Mouse (Mus musculus): ENCODE results near the gene Emg1. TPM values are rescaled to one million over a fixed set of nuclear protein-coding genes. Genes with fewer than 3 reads are reported as not detected.
A peak's percentile ranks its signal among the peaks of the same experiment; 100 is the strongest.

Gene Emg1
- polyA plus RNA-seq, 1 experiment from 2014 or later = 191 TPM

DNA sequence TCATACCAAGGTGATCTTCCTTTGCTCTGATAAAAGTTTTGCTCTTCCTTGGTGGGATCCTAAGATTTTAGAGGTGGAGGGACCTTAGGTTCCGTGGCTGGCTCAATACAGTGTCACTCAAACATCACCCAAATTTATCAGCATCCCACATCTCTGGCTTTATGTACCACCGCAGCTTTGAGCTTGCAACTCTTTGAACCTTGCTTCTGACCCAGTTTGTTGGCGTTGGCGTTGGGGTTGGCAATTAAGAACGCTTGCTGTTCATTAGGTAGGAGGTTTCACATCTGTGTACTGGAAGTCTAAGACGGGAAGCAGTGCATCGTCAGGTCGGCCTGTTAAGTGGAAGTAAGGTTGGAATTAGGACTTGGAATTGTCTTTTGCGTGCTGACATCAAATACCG, 47.0 kb downstream of the Emg1 start:
- no peak overlapping the region for H3K27ac ChIP-seq
- no peaks in the 10 kb centered on the region for H3K9me3 ChIP-seq
- no peak overlapping the region for H3K4me3 ChIP-seq (replicated peaks)
- 93% methylated on average over 10 of the region's 10 CpGs for WGBS
- no peak overlapping the region for H3K4me2 ChIP-seq
- ATAC-seq (ENCODE audit: insufficient read depth, low FRiP score, low read depth) = no peak
- no peak overlapping the region for H3K9ac ChIP-seq
- H3K4me1 ChIP-seq = peaks cover 8% of the 10 kb centered on the region; the same call in 1 of the 2 replicates
- no peaks in the 10 kb centered on the region; the same call in 1 of the 2 replicates for H3K36me3 ChIP-seq
- no peaks in the 10 kb centered on the region for H3K27me3 ChIP-seq (replicated peaks)

DNA sequence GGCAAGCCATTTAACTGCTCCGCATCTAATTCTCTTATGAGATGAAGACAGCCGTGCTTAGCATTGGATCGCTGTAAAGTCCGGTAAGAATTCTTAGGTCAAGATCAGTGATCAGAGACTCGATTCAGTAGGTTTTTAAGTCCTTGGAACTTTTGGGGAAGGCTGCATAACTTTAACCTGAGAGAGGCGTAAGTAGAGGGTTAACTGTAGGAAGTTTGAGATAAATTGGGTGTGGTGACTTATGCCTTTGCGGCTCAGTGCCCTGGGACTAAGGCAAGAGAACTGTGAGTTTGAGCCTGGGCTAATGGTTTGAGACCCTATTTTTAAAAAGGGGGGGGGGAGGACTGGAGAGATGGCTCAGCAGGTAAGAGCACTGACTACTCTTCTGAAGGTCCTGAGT, 47.7 kb downstream of the Emg1 start:
- Histone ChIP-seq H3K4me1 (peaks cover 8% of the 10 kb centered on the region; the same call in 1 of the 2 replicates), H3K9me3 (no peaks in the 10 kb centered on the region), H3K27me3 (replicated peaks) (no peaks in the 10 kb centered on the region), H3K27ac (no peak overlapping the region), H3K36me3 (no peaks in the 10 kb centered on the region; the same call in 1 of the 2 replicates), H3K4me2 (peak overlapping the region; percentile 73), H3K4me3 (replicated peaks) (peak overlapping the region; percentile 76; the same call in 1 of the 2 replicates), H3K9ac (no peak overlapping the region)
- 73% methylated on average over 7 of the region's 7 CpGs for WGBS
- ATAC-seq (ENCODE audit: insufficient read depth, low FRiP score, low read depth) = no peak

DNA sequence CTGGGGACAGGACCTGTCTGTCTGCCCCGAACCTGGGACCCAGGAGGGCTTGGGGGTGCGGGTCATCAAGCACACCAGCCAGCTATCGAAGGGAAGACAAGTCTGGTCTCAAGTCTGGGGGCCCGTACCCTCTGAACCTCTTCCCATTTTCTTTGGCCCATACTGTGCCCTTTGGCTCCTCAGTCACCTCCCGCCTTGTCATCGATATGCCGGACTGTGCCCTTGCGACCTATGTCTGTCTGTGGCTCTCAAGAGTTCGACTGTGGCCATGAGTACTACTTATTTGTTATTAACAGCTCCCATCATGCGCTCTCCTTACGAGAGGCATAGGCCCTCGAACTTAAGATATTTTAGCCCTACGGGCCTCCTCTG, 48.6 kb downstream of the Emg1 start:
- Histone ChIP-seq H3K36me3 (no peaks in the 10 kb centered on the region; the same call in 1 of the 2 replicates), H3K4me1 (peaks cover 8% of the 10 kb centered on the region; the same call in 1 of the 2 replicates), H3K27me3 (replicated peaks) (no peaks in the 10 kb centered on the region), H3K9ac (peak overlapping the region; percentile 38; the same call in 1 of the 2 replicates), H3K4me3 (replicated peaks) (peak overlapping the region; percentile 76), H3K4me2 (peak overlapping the region; percentile 73), H3K9me3 (no peaks in the 10 kb centered on the region), H3K27ac (peak overlapping the region; percentile 76)
- 12% methylated on average over 13 of the region's 13 CpGs for WGBS
- ATAC-seq (ENCODE audit: insufficient read depth, low FRiP score, low read depth) = no peak

DNA sequence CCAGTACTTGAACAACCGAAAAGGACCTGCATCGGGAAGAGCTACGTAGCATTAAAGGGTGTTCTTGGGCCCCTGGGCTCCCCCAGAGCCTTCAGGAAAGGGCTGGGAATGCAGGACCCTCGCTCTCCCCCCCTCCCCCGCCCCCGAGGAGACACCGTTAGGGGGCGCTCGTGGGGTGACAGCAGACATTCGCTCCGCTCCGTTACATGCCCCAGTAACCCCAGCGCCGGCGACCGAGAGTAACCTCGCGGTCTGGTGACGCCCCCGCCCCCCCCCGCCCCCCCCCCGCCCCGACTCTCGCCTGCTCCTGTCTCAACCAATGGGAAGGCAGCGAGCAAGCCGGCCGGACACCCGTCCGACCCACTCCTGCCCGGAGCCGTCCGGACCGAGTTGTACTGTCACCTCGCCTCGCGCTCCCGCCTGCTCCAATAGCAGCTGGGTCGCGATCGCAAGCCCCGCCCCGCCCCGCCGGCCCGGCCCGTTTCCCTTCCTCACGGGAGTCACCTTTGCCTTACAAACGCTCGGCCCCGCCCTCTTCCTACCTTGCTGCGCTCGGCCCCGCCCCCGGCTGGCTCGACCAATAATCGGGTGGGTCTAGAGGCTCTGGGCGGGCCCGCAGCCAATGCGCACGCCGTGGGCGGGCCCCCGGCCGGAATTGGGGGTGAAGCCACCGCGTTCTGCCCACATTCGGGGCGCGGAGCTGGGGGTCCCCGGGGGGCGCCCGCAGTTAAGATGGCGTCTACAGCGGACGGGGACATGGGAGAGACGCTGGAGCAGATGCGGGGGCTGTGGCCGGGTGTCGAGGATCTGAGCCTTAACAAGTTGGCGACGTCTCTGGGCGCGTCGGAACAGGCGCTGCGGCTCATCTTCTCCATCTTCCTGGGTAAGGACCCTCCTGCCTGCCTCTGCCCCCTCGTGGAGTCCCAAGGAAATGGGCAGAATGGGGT, 49.2 kb downstream of the Emg1 start, which contains the start of gene Lpcat3:
TSS of gene Lpcat3 (plus strand) at position 551 of the 947 bp plus-strand sequence.
- Histone ChIP-seq H3K36me3 (no peaks in the 10 kb centered on the region; the same call in 1 of the 2 replicates), H3K4me3 (replicated peaks) (peak within 1 kb of the TSS; percentile 76), H3K4me2 (peak within 1 kb of the TSS; percentile 73), H3K27ac (peak within 1 kb of the TSS; percentile 76), H3K9ac (peak within 1 kb of the TSS; percentile 38; the same call in 1 of the 2 replicates), H3K27me3 (replicated peaks) (no peaks in the 10 kb centered on the region), H3K9me3 (no peaks in the 10 kb centered on the region), H3K4me1 (peaks cover 8% of the 10 kb centered on the region; the same call in 1 of the 2 replicates)
- under 1% methylated on average over 76 of the region's 87 CpGs for WGBS
- ATAC-seq (ENCODE audit: insufficient read depth, low FRiP score, low read depth) = peak; percentile 97

DNA sequence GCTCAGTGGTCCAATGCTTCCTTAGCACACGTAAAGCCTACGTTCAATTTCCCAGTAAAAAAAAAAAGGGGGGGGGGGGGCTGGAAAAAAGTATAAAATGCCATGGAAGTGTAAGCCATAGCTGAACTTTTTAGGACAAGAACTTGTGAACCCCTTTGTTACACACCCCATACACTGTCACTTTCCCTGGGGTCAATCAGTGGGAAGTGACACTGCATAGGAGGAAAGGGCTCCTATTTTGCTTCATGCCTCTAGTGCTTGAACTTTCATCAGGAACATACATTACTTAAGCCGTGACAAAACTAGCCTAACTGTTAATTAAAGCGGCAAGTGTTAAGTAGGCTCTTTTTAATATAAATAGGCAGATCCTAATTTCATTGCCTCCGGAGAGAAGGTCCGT, 50.0 kb downstream of the Emg1 start:
- Histone ChIP-seq H3K9ac (peak overlapping the region; percentile 25; the same call in 1 of the 2 replicates), H3K9me3 (no peaks in the 10 kb centered on the region), H3K4me1 (peaks cover 8% of the 10 kb centered on the region; the same call in 1 of the 2 replicates), H3K27me3 (replicated peaks) (no peaks in the 10 kb centered on the region), H3K27ac (peak overlapping the region; percentile 76; the same call in 1 of the 2 replicates), H3K4me3 (replicated peaks) (peak overlapping the region; percentile 76), H3K4me2 (peak overlapping the region; percentile 73), H3K36me3 (no peaks in the 10 kb centered on the region; the same call in 1 of the 2 replicates)
- 30% methylated on average over 6 of the region's 6 CpGs for WGBS
- ATAC-seq (ENCODE audit: insufficient read depth, low FRiP score, low read depth) = no peak

- ATAC-seq (ENCODE audit: insufficient read depth, low FRiP score, low read depth) = no peak
- no peaks in the 10 kb centered on the region for H3K27me3 ChIP-seq (replicated peaks)
- WGBS = 94% methylated on average over 4 of the region's 4 CpGs
- no peaks in the 10 kb centered on the region; the same call in 1 of the 2 replicates for H3K36me3 ChIP-seq
- no peaks in the 10 kb centered on the region for H3K9me3 ChIP-seq
- H3K4me3 ChIP-seq (replicated peaks) = no peak overlapping the region
- H3K27ac ChIP-seq = no peak overlapping the region
- H3K4me2 ChIP-seq = no peak overlapping the region
- peaks cover 8% of the 10 kb centered on the region; the same call in 1 of the 2 replicates for H3K4me1 ChIP-seq
- no peak overlapping the region for H3K9ac ChIP-seq
Observed at GRCm38 (mm10) chr6:124661156-124661806, 50.7 kb downstream of the Emg1 start.

DNA sequence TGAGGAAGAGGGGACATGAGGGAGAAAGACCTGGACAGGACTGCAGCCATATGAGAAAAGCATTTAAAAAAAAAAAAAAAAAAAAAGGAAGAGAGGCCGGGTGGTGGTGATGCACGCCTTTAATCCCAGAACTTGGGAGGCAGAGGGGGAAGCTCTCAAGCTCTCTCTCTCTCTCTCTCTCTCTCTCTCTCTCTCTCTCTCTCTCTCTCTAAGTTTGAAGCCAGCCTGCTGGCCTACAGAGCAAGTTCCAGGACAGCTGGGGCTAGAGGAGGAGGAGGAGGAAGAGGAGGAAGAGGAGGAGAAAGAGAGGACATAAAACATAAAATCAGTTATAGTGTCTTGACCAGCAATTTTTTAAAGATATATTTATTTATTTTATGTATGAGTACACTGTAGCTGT, 53.9 kb downstream of the Emg1 start:
- H3K9ac ChIP-seq = no peak overlapping the region
- no peak overlapping the region for H3K4me3 ChIP-seq (replicated peaks)
- no peaks in the 10 kb centered on the region for H3K9me3 ChIP-seq
- peaks cover 4% of the 10 kb centered on the region; the same call in 1 of the 2 replicates for H3K4me1 ChIP-seq
- H3K36me3 ChIP-seq = no peaks in the 10 kb centered on the region
- no peak overlapping the region for H3K4me2 ChIP-seq
- no peaks in the 10 kb centered on the region for H3K27me3 ChIP-seq (replicated peaks)
- no peak for ATAC-seq (ENCODE audit: insufficient read depth, low FRiP score, low read depth)
- no peak overlapping the region for H3K27ac ChIP-seq
- WGBS = 59% methylated on average over 2 of the region's 2 CpGs

DNA sequence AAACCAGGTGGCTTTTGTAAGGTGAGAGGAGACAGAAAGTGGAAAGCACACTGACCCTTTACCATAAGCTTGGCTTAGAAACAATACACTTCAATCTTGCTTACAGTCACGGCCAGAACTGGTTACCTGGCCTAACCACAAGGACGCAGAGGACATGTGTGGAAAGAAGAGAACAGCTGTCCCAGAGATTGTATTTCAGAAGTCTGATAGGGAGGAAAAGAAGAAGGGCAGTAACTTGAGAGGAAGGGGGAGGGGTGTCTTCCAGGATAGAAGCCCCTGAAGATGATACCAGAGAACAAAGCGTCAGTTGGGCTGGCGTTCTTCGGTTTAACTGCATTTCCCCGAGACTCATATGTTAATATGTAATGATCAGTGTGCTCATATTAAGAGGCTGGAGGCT, 56.1 kb downstream of the Emg1 start:
- no peak for ATAC-seq (ENCODE audit: insufficient read depth, low FRiP score, low read depth)
- 36% methylated on average over 6 of the region's 6 CpGs for WGBS
- no peaks in the 10 kb centered on the region for H3K27me3 ChIP-seq (replicated peaks)
- no peak overlapping the region for H3K4me3 ChIP-seq (replicated peaks)
- no peak overlapping the region for H3K27ac ChIP-seq
- no peaks in the 10 kb centered on the region for H3K4me1 ChIP-seq
- no peak overlapping the region for H3K9ac ChIP-seq
- no peaks in the 10 kb centered on the region for H3K36me3 ChIP-seq
- no peak overlapping the region for H3K4me2 ChIP-seq
- no peaks in the 10 kb centered on the region for H3K9me3 ChIP-seq

MicroRNAs within 50 kb of the gene (microRNA counts, 519-probe panel; counts per million panel counts)
- 3,007 counts per million, percentile 76 among the panel's probes with 10 or more counts for microRNA mmu-miR-141
- 3,718 counts per million, percentile 92 among the panel's probes with 10 or more counts for microRNA mmu-miR-200c

Small RNAs within 50 kb of the gene (microRNA-seq; reads per million reads assigned to microRNA genes)
- 2,437 reads per million, percentile 83 among the genes with 10 or more reads in this experiment for gene Mir141
- 18,609 reads per million, percentile 97 among the genes with 10 or more reads in this experiment for gene Mir200c

Other genes with a start within 250 kb of the Emg1 start
- gene Clstn3, start 247.4 kb downstream of the Emg1 start, polyA plus RNA-seq (2015; fragmentation: Nextera tagmentation; extraction: Ambion mirVana) = 6.8 TPM in 2 replicates
- 1.9 and 2.2 TPM in 2 replicates for gene C1rl, start 219.1 kb downstream of the Emg1 start, polyA plus RNA-seq (2015; fragmentation: Nextera tagmentation; extraction: Ambion mirVana)
- 4.5 and 6.6 TPM in 2 replicates for gene C1ra, start 199.8 kb downstream of the Emg1 start, polyA plus RNA-seq (2015; fragmentation: Nextera tagmentation; extraction: Ambion mirVana)
- 5.6 and 9.9 TPM in 2 replicates for gene C1s1, start 169.8 kb downstream of the Emg1 start, polyA plus RNA-seq (2015; fragmentation: Nextera tagmentation; extraction: Ambion mirVana)
- not detected in 2 replicates for gene C1rb, start 141.9 kb downstream of the Emg1 start, polyA plus RNA-seq (2015; fragmentation: Nextera tagmentation; extraction: Ambion mirVana)
- 0.06 and 0.13 TPM in 2 replicates for gene C1s2, start 76.1 kb downstream of the Emg1 start, polyA plus RNA-seq (2015; fragmentation: Nextera tagmentation; extraction: Ambion mirVana)
- 79.3 and 85.3 TPM in 2 replicates for gene Lpcat3, start 49.2 kb downstream of the Emg1 start, polyA plus RNA-seq (2015; fragmentation: Nextera tagmentation; extraction: Ambion mirVana)
- 355 and 390 TPM in 2 replicates for gene Phb2, start 158 bp upstream of the Emg1 start, polyA plus RNA-seq (2015; fragmentation: Nextera tagmentation; extraction: Ambion mirVana)
- gene Ptpn6, start 26.5 kb upstream of the Emg1 start, polyA plus RNA-seq (2015; fragmentation: Nextera tagmentation; extraction: Ambion mirVana) = 19.0 and 19.8 TPM in 2 replicates
- 331 and 401 TPM in 2 replicates for gene Grcc10, start 29.2 kb upstream of the Emg1 start, polyA plus RNA-seq (2015; fragmentation: Nextera tagmentation; extraction: Ambion mirVana)
- not detected in 2 replicates for gene Gm45234, start 43.8 kb upstream of the Emg1 start, polyA plus RNA-seq (2015; fragmentation: Nextera tagmentation; extraction: Ambion mirVana)
- gene Atn1, start 44.3 kb upstream of the Emg1 start, polyA plus RNA-seq (2015; fragmentation: Nextera tagmentation; extraction: Ambion mirVana) = 13.9 and 16.2 TPM in 2 replicates
- 5.3 and 6.9 TPM in 2 replicates for gene Eno2, start 57.5 kb upstream of the Emg1 start, polyA plus RNA-seq (2015; fragmentation: Nextera tagmentation; extraction: Ambion mirVana)
- 0.35 and 1.3 TPM in 2 replicates for gene Lrrc23, start 67.5 kb upstream of the Emg1 start, polyA plus RNA-seq (2015; fragmentation: Nextera tagmentation; extraction: Ambion mirVana)
- gene Spsb2, start 96.5 kb upstream of the Emg1 start, polyA plus RNA-seq (2015; fragmentation: Nextera tagmentation; extraction: Ambion mirVana) = 11.7 and 12.7 TPM in 2 replicates
- gene Tpi1, start 102.1 kb upstream of the Emg1 start, polyA plus RNA-seq (2015; fragmentation: Nextera tagmentation; extraction: Ambion mirVana) = 890 and 914 TPM in 2 replicates
- 116 and 125 TPM in 2 replicates for gene Usp5, start 117.3 kb upstream of the Emg1 start, polyA plus RNA-seq (2015; fragmentation: Nextera tagmentation; extraction: Ambion mirVana)
- gene Cdca3, start 117.4 kb upstream of the Emg1 start, polyA plus RNA-seq (2015; fragmentation: Nextera tagmentation; extraction: Ambion mirVana) = 141 and 159 TPM in 2 replicates
- 0.97 and 1.1 TPM in 2 replicates for gene Gnb3, start 128.1 kb upstream of the Emg1 start, polyA plus RNA-seq (2015; fragmentation: Nextera tagmentation; extraction: Ambion mirVana)
- gene P3h3, start 145.6 kb upstream of the Emg1 start, polyA plus RNA-seq (2015; fragmentation: Nextera tagmentation; extraction: Ambion mirVana) = 28.4 TPM in 2 replicates
- 1.2 and 1.3 TPM in 2 replicates for gene Gpr162, start 151.8 kb upstream of the Emg1 start, polyA plus RNA-seq (2015; fragmentation: Nextera tagmentation; extraction: Ambion mirVana)
- 0.41 and 0.64 TPM in 2 replicates for gene Cd4, start 176.0 kb upstream of the Emg1 start, polyA plus RNA-seq (2015; fragmentation: Nextera tagmentation; extraction: Ambion mirVana)
- gene Lag3, start 199.5 kb upstream of the Emg1 start, polyA plus RNA-seq (2015; fragmentation: Nextera tagmentation; extraction: Ambion mirVana) = 1.5 and 2.4 TPM in 2 replicates
- 322 and 340 TPM in 2 replicates for gene Ptms, start 207.9 kb upstream of the Emg1 start, polyA plus RNA-seq (2015; fragmentation: Nextera tagmentation; extraction: Ambion mirVana)
- 351 and 362 TPM in 2 replicates for gene Mlf2, start 219.2 kb upstream of the Emg1 start, polyA plus RNA-seq (2015; fragmentation: Nextera tagmentation; extraction: Ambion mirVana)